In genomic region chr6:113672029-113672428, GRCm38 (mm10) we compare ENCODE assay signal across 18 mouse cellular contexts. TPM values are rescaled to one million over a fixed set of nuclear protein-coding genes. Genes with fewer than 3 reads are reported as not detected.
"Had no signal": no experiment of that assay in that cellular context is flagged by ENCODE, and none has a peak within 500 bp of the region (broad histone marks: within the 10 kb centered on the region; RNA-seq: fewer than 3 reads in every experiment).

No protein-coding gene starts in this region.

RNA-seq across cellular contexts. Expression of gene Ghrl, which starts 47.7 kb away (rescaled TPM):
- total RNA-seq: gastrocnemius, adult 18-20 months; gastrocnemius, postnatal 10 days; gastrocnemius, postnatal 25 days; gastrocnemius, postnatal 4 days; heart, adult 18-20 months; heart, postnatal 36 days; hematopoietic stem cell, adult 5-6 weeks; hindbrain, postnatal 0 days; layer of hippocampus, adult 8-10 months; layer of hippocampus, postnatal 36 days; left cerebral cortex, adult 18-20 months; left cerebral cortex, postnatal 14 days; left cerebral cortex, postnatal 36 days had no signal
- polyA plus RNA-seq: heart, embryonic 13.5 days; heart, postnatal 0 days; limb, embryonic 10.5 days; liver, embryonic 11.5 days; liver, embryonic 13.5 days had no signal
